Mouse (Mus musculus): ENCODE data around the gene Noa1. TPM values are rescaled to one million over a fixed set of nuclear protein-coding genes. Genes with fewer than 3 reads are reported as not detected.

Gene Noa1
- polyA plus RNA-seq, 1 experiment from 2014 or later, result 11.6 TPM

- Histone ChIP-seq H3K4me3 (ENCODE audit: low read depth, low read length) (no peak overlapping the region), H3K27me3 (replicated peaks; ENCODE audit: insufficient read depth, low read length) (no peaks in the 10 kb centered on the region), H3K9me3 (ENCODE audit: low read length) (no peaks in the 10 kb centered on the region), H3K4me2 (replicated peaks; ENCODE audit: low read depth, low read length) (no peak overlapping the region), H3K36me3 (ENCODE audit: insufficient read depth, low read length) (peaks cover 9% of the 10 kb centered on the region; the same call in 1 of the 2 replicates), H3K4me1 (ENCODE audit: insufficient read depth, low read depth, low read length) (no peaks in the 10 kb centered on the region), H3K27ac (ENCODE audit: low read length) (no peak overlapping the region), H3K9ac (replicated peaks; ENCODE audit: low read depth) (no peak overlapping the region)
- 83% methylated on average over 7 of the region's 7 CpGs for WGBS
- TF ChIP-seq EP300 (IDR thresholded peaks at IDR 0.05), result no peak
- no peak for TF ChIP-seq CTCF (IDR thresholded peaks at IDR 0.05)
- ATAC-seq (no peak), DNase-seq (ENCODE audit: low spot score) (peak; percentile 38)
Measured at GRCm38 (mm10) chr5:77292803-77293522, 16.9 kb downstream of the Noa1 start.

- Histone ChIP-seq H3K9ac (replicated peaks; ENCODE audit: low read depth) (no peak overlapping the region), H3K27me3 (replicated peaks; ENCODE audit: insufficient read depth, low read length) (no peaks in the 10 kb centered on the region), H3K4me1 (ENCODE audit: insufficient read depth, low read depth, low read length) (no peaks in the 10 kb centered on the region), H3K9me3 (ENCODE audit: low read length) (no peaks in the 10 kb centered on the region), H3K27ac (ENCODE audit: low read length) (no peak overlapping the region), H3K4me3 (ENCODE audit: low read depth, low read length) (no peak overlapping the region), H3K36me3 (ENCODE audit: insufficient read depth, low read length) (peaks cover 9% of the 10 kb centered on the region; the same call in 1 of the 2 replicates), H3K4me2 (replicated peaks; ENCODE audit: low read depth, low read length) (no peak overlapping the region)
- 96% methylated on average over 2 of the region's 2 CpGs for WGBS
- ATAC-seq, result no peak
- no peak for DNase-seq (ENCODE audit: low spot score)
- TF ChIP-seq CTCF (IDR thresholded peaks at IDR 0.05), result peak; percentile 7; the same call in 1 of the 2 replicates
- no peak for TF ChIP-seq EP300 (IDR thresholded peaks at IDR 0.05)
Measured at GRCm38 (mm10) chr5:77290606-77291005, 19.3 kb downstream of the Noa1 start.

GRCm38 (mm10) chr5:77289686-77290085 lies 20.2 kb downstream of the Noa1 start:
- peaks cover 9% of the 10 kb centered on the region; the same call in 1 of the 2 replicates for H3K36me3 ChIP-seq (ENCODE audit: insufficient read depth, low read length)
- no peak for ATAC-seq

GRCm38 (mm10) chr5:77287901-77288300 lies 22.0 kb downstream of the Noa1 start:
- no peak overlapping the region for H3K4me2 ChIP-seq (replicated peaks; ENCODE audit: low read depth, low read length)
- no peak overlapping the region for H3K9ac ChIP-seq (replicated peaks; ENCODE audit: low read depth)
- 78% methylated on average over 6 of the region's 6 CpGs for WGBS
- no peaks in the 10 kb centered on the region for H3K27me3 ChIP-seq (replicated peaks; ENCODE audit: insufficient read depth, low read length)
- no peaks in the 10 kb centered on the region for H3K9me3 ChIP-seq (ENCODE audit: low read length)
- H3K27ac ChIP-seq (ENCODE audit: low read length), result no peak overlapping the region
- H3K4me3 ChIP-seq (ENCODE audit: low read depth, low read length), result no peak overlapping the region
- TF ChIP-seq EP300 (IDR thresholded peaks at IDR 0.05) (no peak), CTCF (IDR thresholded peaks at IDR 0.05) (no peak)
- no peaks in the 10 kb centered on the region for H3K4me1 ChIP-seq (ENCODE audit: insufficient read depth, low read depth, low read length)
- DNase-seq (ENCODE audit: low spot score), result no peak
- no peak for ATAC-seq
- peaks cover 5% of the 10 kb centered on the region for H3K36me3 ChIP-seq (ENCODE audit: insufficient read depth, low read length)

More at GRCm38 (mm10) chr5:77289686-77290085, 20.2 kb downstream of the Noa1 start:
- WGBS, result 67% methylated on average over 8 of the region's 8 CpGs
- Histone ChIP-seq H3K9me3 (ENCODE audit: low read length) (no peaks in the 10 kb centered on the region), H3K4me2 (replicated peaks; ENCODE audit: low read depth, low read length) (no peak overlapping the region), H3K27ac (ENCODE audit: low read length) (no peak overlapping the region), H3K9ac (replicated peaks; ENCODE audit: low read depth) (no peak overlapping the region), H3K4me1 (ENCODE audit: insufficient read depth, low read depth, low read length) (no peaks in the 10 kb centered on the region), H3K27me3 (replicated peaks; ENCODE audit: insufficient read depth, low read length) (no peaks in the 10 kb centered on the region), H3K4me3 (ENCODE audit: low read depth, low read length) (no peak overlapping the region)
- no peak for DNase-seq (ENCODE audit: low spot score)
- no peak for TF ChIP-seq CTCF (IDR thresholded peaks at IDR 0.05)
- no peak for TF ChIP-seq EP300 (IDR thresholded peaks at IDR 0.05)

- DNase-seq (ENCODE audit: low spot score) (no peak), ATAC-seq (no peak)
- WGBS, result 83% methylated on average over 5 of the region's 5 CpGs
- no peak overlapping the region for H3K9ac ChIP-seq (replicated peaks; ENCODE audit: low read depth)
- peaks cover 14% of the 10 kb centered on the region for H3K36me3 ChIP-seq (ENCODE audit: insufficient read depth, low read length)
- TF ChIP-seq EP300 (IDR thresholded peaks at IDR 0.05) (no peak), CTCF (IDR thresholded peaks at IDR 0.05) (no peak)
- no peak overlapping the region for H3K27ac ChIP-seq (ENCODE audit: low read length)
- H3K9me3 ChIP-seq (ENCODE audit: low read length), result no peaks in the 10 kb centered on the region
- H3K4me1 ChIP-seq (ENCODE audit: insufficient read depth, low read depth, low read length), result no peaks in the 10 kb centered on the region
- no peak overlapping the region for H3K4me3 ChIP-seq (ENCODE audit: low read depth, low read length)
- H3K27me3 ChIP-seq (replicated peaks; ENCODE audit: insufficient read depth, low read length), result no peaks in the 10 kb centered on the region
- no peak overlapping the region for H3K4me2 ChIP-seq (replicated peaks; ENCODE audit: low read depth, low read length)
Measured at GRCm38 (mm10) chr5:77286904-77287303, 23.0 kb downstream of the Noa1 start.

- Histone ChIP-seq H3K4me3 (ENCODE audit: low read depth, low read length) (no peak overlapping the region), H3K4me1 (ENCODE audit: insufficient read depth, low read depth, low read length) (no peaks in the 10 kb centered on the region), H3K27me3 (replicated peaks; ENCODE audit: insufficient read depth, low read length) (no peaks in the 10 kb centered on the region), H3K36me3 (ENCODE audit: insufficient read depth, low read length) (peaks cover 27% of the 10 kb centered on the region), H3K4me2 (replicated peaks; ENCODE audit: low read depth, low read length) (no peak overlapping the region), H3K27ac (ENCODE audit: low read length) (no peak overlapping the region), H3K9ac (replicated peaks; ENCODE audit: low read depth) (no peak overlapping the region), H3K9me3 (ENCODE audit: low read length) (no peaks in the 10 kb centered on the region)
- no peak for ATAC-seq
- no peak for DNase-seq (ENCODE audit: low spot score)
- 86% methylated on average over 7 of the region's 7 CpGs for WGBS
- TF ChIP-seq EP300 (IDR thresholded peaks at IDR 0.05), result no peak
- TF ChIP-seq CTCF (IDR thresholded peaks at IDR 0.05), result no peak
Measured at GRCm38 (mm10) chr5:77285685-77286084, 24.2 kb downstream of the Noa1 start.

All from lung, postnatal 0 days (tissue).